ENCODE assay signal across 10 mouse cellular contexts in the genomic region with DNA sequence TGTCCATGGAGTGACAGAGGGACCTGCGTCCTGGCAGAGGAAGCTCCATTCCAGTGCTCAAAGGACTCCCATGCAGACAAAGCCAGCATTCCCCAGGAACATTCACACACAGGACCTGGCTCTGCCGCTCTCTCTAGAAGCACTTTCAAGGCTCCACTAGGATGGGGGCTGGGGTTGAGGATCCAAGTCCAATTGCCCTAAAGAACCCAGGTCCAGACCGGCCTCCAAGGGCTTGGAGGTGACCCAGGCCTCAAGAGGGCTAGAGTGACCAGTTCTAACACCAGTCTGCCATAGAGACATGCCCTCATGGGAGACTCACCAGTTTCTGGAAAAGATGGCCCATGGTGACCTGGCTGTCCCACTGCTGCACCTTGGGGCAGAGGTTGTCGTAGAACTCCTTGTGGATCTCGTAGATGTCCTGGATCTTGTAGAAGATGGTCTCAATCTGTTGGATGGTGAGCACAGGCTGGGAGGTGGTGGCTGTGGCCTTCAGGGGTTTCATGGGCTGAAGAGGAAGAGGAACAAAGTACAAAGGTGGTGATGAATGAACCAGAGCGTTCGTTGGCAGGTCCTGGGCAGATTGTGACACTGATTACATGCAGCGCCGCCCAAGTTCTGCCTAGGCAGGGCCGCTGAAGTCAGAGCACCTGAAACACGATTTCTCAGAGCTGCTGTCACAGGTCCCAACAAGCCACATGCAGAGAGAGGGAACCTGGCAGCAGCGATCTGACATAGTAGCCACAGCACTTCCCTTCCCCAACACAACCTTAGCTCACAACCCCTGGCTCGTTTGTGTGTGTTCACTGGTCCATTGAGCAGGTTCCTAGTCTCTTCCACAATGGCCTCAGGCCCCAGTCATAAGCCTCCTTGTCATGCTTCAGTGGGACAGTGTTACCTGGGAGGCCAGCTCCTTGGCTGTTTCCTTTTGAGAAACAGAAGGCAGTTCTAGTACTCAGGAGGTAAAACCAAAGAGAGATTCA.
DNase-seq lines count a peak whose midpoint lies in the region; ATAC-seq and TF ChIP-seq lines count a peak whose summit lies in the region.
"Had no signal": no experiment of that assay in that cellular context is flagged by ENCODE, and none has a peak within 500 bp of the region (broad histone marks: within the 10 kb centered on the region; RNA-seq: fewer than 3 reads in every experiment).

No protein-coding gene starts in this region.

- H3K9ac ChIP-seq in hindbrain, embryonic 13.5 days, result no peak overlapping the region
- no peak overlapping the region for H3K9ac ChIP-seq in hindbrain, embryonic 12.5 days
- H3K9ac ChIP-seq in forebrain, postnatal 0 days, result no peak overlapping the region

- no peak overlapping the region for H3K4me3 ChIP-seq in hindbrain, embryonic 13.5 days
- H3K4me3 ChIP-seq in hindbrain, embryonic 12.5 days, result no peak overlapping the region
- no peak overlapping the region for H3K4me3 ChIP-seq in forebrain, postnatal 0 days (ENCODE audit: low read depth, low read length)
- H3K4me3 ChIP-seq: erythroblast, embryonic 14.5 days had no signal

- DNase-seq in urinary bladder, postnatal 14 days (ENCODE audit: low spot score), result peak; percentile 58
- no peak for DNase-seq in urinary bladder, postnatal 4 days (ENCODE audit: low spot score in 2 of 2)
- peak; percentile 49 to 67 for DNase-seq in kidney, postnatal 25 days
- peak; percentile 51 for DNase-seq in thymus, postnatal 4 days
- no peak for DNase-seq in forebrain, postnatal 0 days
- DNase-seq in testis, postnatal 10 days (ENCODE audit: low spot score), result no peak
- DNase-seq: cerebellum, adult 2 months had no signal

- H3K4me2 ChIP-seq in hindbrain, embryonic 13.5 days, result no peak overlapping the region
- no peak overlapping the region for H3K4me2 ChIP-seq in hindbrain, embryonic 12.5 days (replicated peaks)
- H3K4me2 ChIP-seq in forebrain, postnatal 0 days (ENCODE audit: low read depth), result no peak overlapping the region

- H3K27ac ChIP-seq in hindbrain, embryonic 13.5 days, result peak overlapping the region; percentile 23; the same call in 1 of the 2 replicates
- no peak overlapping the region for H3K27ac ChIP-seq in hindbrain, embryonic 12.5 days
- no peak overlapping the region for H3K27ac ChIP-seq in forebrain, postnatal 0 days (ENCODE audit: low read depth, low read length)

- H3K27me3 ChIP-seq in hindbrain, embryonic 13.5 days, result no peaks in the 10 kb centered on the region
- no peaks in the 10 kb centered on the region for H3K27me3 ChIP-seq in hindbrain, embryonic 12.5 days
- no peaks in the 10 kb centered on the region for H3K27me3 ChIP-seq in forebrain, postnatal 0 days (ENCODE audit: insufficient read depth, low read length)

- WGBS in hindbrain, embryonic 13.5 days, result 91% methylated on average over 13 of the region's 13 CpGs
- WGBS in hindbrain, embryonic 12.5 days, result 84% methylated on average over 13 of the region's 13 CpGs
- WGBS in forebrain, postnatal 0 days, result 89% methylated on average over 13 of the region's 13 CpGs

- H3K4me1 ChIP-seq in hindbrain, embryonic 13.5 days (replicated peaks), result peaks cover 38% of the 10 kb centered on the region
- H3K4me1 ChIP-seq in hindbrain, embryonic 12.5 days, result peaks cover 25% of the 10 kb centered on the region
- H3K4me1 ChIP-seq in forebrain, postnatal 0 days (ENCODE audit: insufficient read depth), result no peaks in the 10 kb centered on the region; the same call in 1 of the 2 replicates

- no peaks in the 10 kb centered on the region for H3K9me3 ChIP-seq in hindbrain, embryonic 13.5 days
- no peaks in the 10 kb centered on the region for H3K9me3 ChIP-seq in hindbrain, embryonic 12.5 days (replicated peaks)
- H3K9me3 ChIP-seq in forebrain, postnatal 0 days (ENCODE audit: low read length), result no peaks in the 10 kb centered on the region

- peaks cover 36% of the 10 kb centered on the region for H3K36me3 ChIP-seq in hindbrain, embryonic 13.5 days
- H3K36me3 ChIP-seq in hindbrain, embryonic 12.5 days, result peaks cover 22% of the 10 kb centered on the region
- peaks cover 25% of the 10 kb centered on the region for H3K36me3 ChIP-seq in forebrain, postnatal 0 days (ENCODE audit: insufficient read depth)

- TF ChIP-seq CTCF in forebrain, postnatal 0 days (IDR thresholded peaks at IDR 0.05; ENCODE audit: low read depth), result no peak

- no peak for ATAC-seq in hindbrain, embryonic 13.5 days (ENCODE audit: low FRiP score)
- no peak for ATAC-seq in hindbrain, embryonic 12.5 days (ENCODE audit: low FRiP score)
- ATAC-seq in forebrain, postnatal 0 days, result no peak

Comparison
In these comparisons a context has a peak if more than half of its experiments do, and no peak if none do; other contexts are left out.
1. DNase-seq: peak in urinary bladder, postnatal 14 days (single experiment), kidney, postnatal 25 days (2 of 2) and thymus, postnatal 4 days (single experiment); none in urinary bladder, postnatal 4 days (0 of 2), forebrain, postnatal 0 days (single experiment) and testis, postnatal 10 days (single experiment).